Mouse (Mus musculus) CH12.LX (cell line): ENCODE measurements around the gene Pmvk. TPM values are rescaled to one million over a fixed set of nuclear protein-coding genes. Genes with fewer than 3 reads are reported as not detected.
A peak's percentile ranks its signal among the peaks of the same experiment; 100 is the strongest.

Experiments
- DNase-seq: peaks from one replicate; pipeline ENCODE4 v3.0.0-alpha.2; 2013; ENCODE audit errors: extremely low read depth
- H3K27ac ChIP-seq: 2 replicates; pipeline ENCODE4 v1.5.1; 2012; ENCODE audit warnings: low read depth, mild to moderate bottlenecking, control low read depth, moderate library complexity; ENCODE audit not compliant: insufficient read depth
- H3K27me3 ChIP-seq: replicated peaks from 2 replicates; pipeline ENCODE3; 2012; ENCODE audit warnings: inconsistent platforms
- H3K36me3 ChIP-seq, 2 experiments: replicated peaks in 1 of 2; 2 replicates each; pipeline versions ENCODE3 to v1.6.1; 2012; ENCODE audit warnings: inconsistent platforms in 1 of 2, low read length in 1 of 2, mild to moderate bottlenecking in 1 of 2, mixed read lengths in 1 of 2, moderate library complexity in 1 of 2; ENCODE audit not compliant: control insufficient read depth in 1 of 2, insufficient read depth in 1 of 2
- H3K4me1 ChIP-seq, 2 experiments: 2 replicates each; pipeline ENCODE4 v1.6.1; 2012; ENCODE audit warnings: inconsistent platforms in 1 of 2, moderate library complexity in 1 of 2; ENCODE audit not compliant: insufficient read depth in 2 of 2, control insufficient read depth in 1 of 2
- H3K4me2 ChIP-seq: 2 replicates; pipeline ENCODE4 v1.6.1; 2012; ENCODE audit warnings: low read depth, mild to moderate bottlenecking, control low read depth; ENCODE audit not compliant: poor library complexity, insufficient read depth, severe bottlenecking
- H3K4me3 ChIP-seq, 3 experiments: fragments of 150-350 bp in 1 of 3; sonication (generic) in 1 of 3; replicated peaks in 1 of 3; 2 replicates each; pipeline versions ENCODE3 to v1.5.1; 2011 to 2012; ENCODE audit warnings: low read depth in 2 of 3, low read length in 2 of 3, mild to moderate bottlenecking in 2 of 3, moderate library complexity in 2 of 3, control low read depth in 1 of 3, improper control_type of control experiment in 1 of 3, inconsistent platforms in 1 of 3, mixed read lengths in 1 of 3; ENCODE audit not compliant: poor library complexity in 1 of 3
- H3K79me2 ChIP-seq: replicated peaks from 2 replicates; pipeline ENCODE4 v1.6.1; 2012; ENCODE audit warnings: mild to moderate bottlenecking, moderate library complexity; ENCODE audit not compliant: control insufficient read depth, poor library complexity, insufficient read depth, severe bottlenecking; ENCODE audit errors: extremely low read depth
- H3K9ac ChIP-seq: 2 replicates; pipeline ENCODE4 v1.6.1; 2012; ENCODE audit warnings: low read depth, mild to moderate bottlenecking, control low read depth, moderate library complexity; ENCODE audit not compliant: insufficient read depth
- H3K9me3 ChIP-seq: replicated peaks from 2 replicates; pipeline ENCODE3; 2012; ENCODE audit warnings: low read length, inconsistent platforms, mixed read lengths
- CHD1 ChIP-seq: IDR thresholded peaks from 2 replicates; pipeline ENCODE4 v1.6.1; 2012; ENCODE audit warnings: low read depth, low read length, improper control_type of control experiment, inconsistent platforms
- CHD2 ChIP-seq: IDR thresholded peaks from 2 replicates; pipeline ENCODE4 v1.6.1; 2011; ENCODE audit warnings: low read length, improper control_type of control experiment
- CTCF ChIP-seq, 2 experiments: IDR thresholded peaks in 1 of 2; conservative IDR thresholded peaks in 1 of 2; 2 replicates each; pipeline ENCODE4 v1.5.1; 2011 to 2012; ENCODE audit warnings: low read depth in 2 of 2, low read length in 2 of 2, improper control_type of control experiment in 1 of 2, inconsistent platforms in 1 of 2, mild to moderate bottlenecking in 1 of 2, moderate library complexity in 1 of 2
- E2F4 ChIP-seq: IDR thresholded peaks from 2 replicates; pipeline ENCODE4 v1.6.1; 2011; ENCODE audit warnings: low read depth, low read length, improper control_type of control experiment; ENCODE audit not compliant: insufficient replicate concordance
- ELF1 ChIP-seq: IDR thresholded peaks from 2 replicates; pipeline ENCODE4 v1.6.1; 2014; ENCODE audit warnings: low read depth, mild to moderate bottlenecking, inconsistent platforms, low read length, improper control_type of control experiment
- EP300 ChIP-seq: IDR thresholded peaks from 2 replicates; pipeline ENCODE4 v1.6.1; 2011; ENCODE audit warnings: low read length, improper control_type of control experiment
- ETS1 ChIP-seq: conservative IDR thresholded peaks from 2 replicates; pipeline ENCODE4 v1.6.1; 2012; ENCODE audit warnings: low read depth, mild to moderate bottlenecking, inconsistent platforms, low read length, improper control_type of control experiment, moderate library complexity
- GABPA ChIP-seq: IDR thresholded peaks from 2 replicates; pipeline ENCODE4 v1.6.1; 2012; ENCODE audit warnings: low read depth, low read length, improper control_type of control experiment, inconsistent platforms; ENCODE audit not compliant: insufficient replicate concordance
- HCFC1 ChIP-seq: IDR thresholded peaks from 2 replicates; pipeline ENCODE4 v1.6.1; 2012; ENCODE audit warnings: low read depth, mild to moderate bottlenecking, inconsistent platforms, low read length, improper control_type of control experiment
- JUN ChIP-seq: IDR thresholded peaks from 2 replicates; pipeline ENCODE4 v1.6.1; 2011; ENCODE audit warnings: low read depth, mild to moderate bottlenecking, low read length, improper control_type of control experiment, moderate library complexity; ENCODE audit not compliant: insufficient read depth
- JUND ChIP-seq: conservative IDR thresholded peaks from 2 replicates; pipeline ENCODE4 v1.6.1; 2011; ENCODE audit warnings: low read depth, low read length, improper control_type of control experiment
- KAT2A ChIP-seq: IDR thresholded peaks from 2 replicates; pipeline ENCODE4 v1.6.1; 2012; ENCODE audit warnings: low read length, improper control_type of control experiment, inconsistent platforms; ENCODE audit not compliant: insufficient replicate concordance
- MAFK ChIP-seq: IDR thresholded peaks from 2 replicates; pipeline ENCODE4 v1.6.1; 2011; ENCODE audit warnings: low read length, improper control_type of control experiment; ENCODE audit not compliant: insufficient replicate concordance
- MAX ChIP-seq: IDR thresholded peaks from 2 replicates; pipeline ENCODE4 v1.6.1; 2011; ENCODE audit warnings: low read length, improper control_type of control experiment
- MAZ ChIP-seq: IDR thresholded peaks from 2 replicates; pipeline ENCODE4 v1.6.1; 2012; ENCODE audit warnings: low read depth, mild to moderate bottlenecking, inconsistent platforms, low read length, improper control_type of control experiment, moderate library complexity
- MXI1 ChIP-seq: IDR thresholded peaks from 2 replicates; pipeline ENCODE4 v1.6.1; 2011; ENCODE audit warnings: mild to moderate bottlenecking, low read depth, low read length, improper control_type of control experiment
- NELFE ChIP-seq: IDR thresholded peaks from 2 replicates; pipeline ENCODE4 v1.6.1; 2011; ENCODE audit warnings: low read depth, low read length, improper control_type of control experiment
- NRF1 ChIP-seq: IDR thresholded peaks from 2 replicates; pipeline ENCODE4 v1.6.1; 2014; ENCODE audit warnings: low read depth, mild to moderate bottlenecking, inconsistent platforms, low read length, improper control_type of control experiment, moderate library complexity
- POLR2AphosphoS2 ChIP-seq: IDR thresholded peaks from 2 replicates; pipeline ENCODE4 v1.6.1; 2011; ENCODE audit warnings: low read depth, low read length, improper control_type of control experiment
- RAD21 ChIP-seq: IDR thresholded peaks from 2 replicates; pipeline ENCODE4 v1.6.1; 2011; ENCODE audit warnings: low read depth, mild to moderate bottlenecking, low read length, improper control_type of control experiment, moderate library complexity
- RCOR1 ChIP-seq: conservative IDR thresholded peaks from 2 replicates; pipeline ENCODE4 v1.6.1; 2012; ENCODE audit warnings: low read depth, mild to moderate bottlenecking, inconsistent platforms, low read length, improper control_type of control experiment
- SMC3 ChIP-seq: IDR thresholded peaks from 2 replicates; pipeline ENCODE4 v1.6.1; 2011; ENCODE audit warnings: low read depth, low read length, improper control_type of control experiment
- USF2 ChIP-seq: conservative IDR thresholded peaks from 2 replicates; pipeline ENCODE4 v1.6.1; 2011; ENCODE audit warnings: low read depth, low read length, improper control_type of control experiment
- ZC3H11A ChIP-seq: IDR thresholded peaks from 2 replicates; pipeline ENCODE4 v1.6.1; 2012; ENCODE audit warnings: low read depth, mild to moderate bottlenecking, inconsistent platforms, low read length, improper control_type of control experiment
- ZNF384 ChIP-seq: IDR thresholded peaks from 2 replicates; pipeline ENCODE4 v1.6.1; 2012; ENCODE audit warnings: low read depth, low read length, improper control_type of control experiment, inconsistent platforms
- dilution Hi-C: fragments of 300-500 bp; cut with MboI; formaldehyde crosslinking; loops from 2 replicates; pipeline ENCODE4 v1.14.3; 2020; ENCODE audit warnings: low sequenced_read_pairs; ENCODE audit not compliant: extremely low pct_unique_long_range_greater_than_20kb, extremely low pct_ligation_motif_present
- in situ Hi-C: fragments of 300-500 bp; cut with MboI; formaldehyde crosslinking; loops from 3 replicates; pipeline ENCODE4 v1.14.3; 2019; ENCODE audit warnings: low sequenced_read_pairs, low pct_ligation_motif_present, low pct_unique_long_range_greater_than_20kb, mixed read lengths
- polyA plus RNA-seq: library from polyadenylated mRNA; unstranded; fragments of >175 nt; gene quantifications from 2 replicates; pipeline ENCODE4 v1.2.1, GENCODE M21; 2012; ENCODE audit warnings: low read depth; ENCODE audit not compliant: insufficient read length
- total RNA-seq, 2 experiments: library from RNA; depleted of rRNA; stranded (reverse); fragments of 300-350 nt in 1 of 2; fragments of >200 nt in 1 of 2; gene quantifications; 2 replicates each; pipeline ENCODE4 v1.2.3; 2012 to 2014

Gene Pmvk
- total and polyA plus RNA-seq, 3 experiments: 42.0 to 69.3 (median 50.5) TPM

GRCm38 (mm10) chr3:89502551-89502950, 48.2 kb downstream of the Pmvk start:
- TF ChIP-seq NELFE: no peak
- no peak for TF ChIP-seq ZC3H11A
- TF ChIP-seq HCFC1: no peak
- Histone ChIP-seq H3K9me3 (no peaks in the 10 kb centered on the region), H3K4me3 (no peak overlapping the region), H3K9ac (no peak overlapping the region), H3K4me2 (no peak overlapping the region), H3K4me1 (no peaks in the 10 kb centered on the region), H3K27me3 (peaks cover 22% of the 10 kb centered on the region), H3K27ac (no peak overlapping the region), H3K36me3 (no peaks in the 10 kb centered on the region), H3K79me2 (no peaks in the 10 kb centered on the region)
- in situ Hi-C loops (no loop called here), dilution Hi-C loops (no loop called here)
- no peak for DNase-seq

- Histone ChIP-seq H3K27me3 (peaks cover 35% of the 10 kb centered on the region), H3K9ac (no peak overlapping the region), H3K9me3 (no peaks in the 10 kb centered on the region), H3K4me3 (no peak overlapping the region), H3K79me2 (no peaks in the 10 kb centered on the region), H3K4me1 (peaks cover 0 to 5% of the 10 kb centered on the region in 2 experiments; a peak in 1 of 4 replicates), H3K27ac (no peak overlapping the region), H3K36me3 (no peaks in the 10 kb centered on the region), H3K4me2 (no peak overlapping the region)
- in situ Hi-C loops (no loop called here), dilution Hi-C loops (no loop called here)
- TF ChIP-seq JUND (no peak), CHD1 (no peak), GABPA (no peak), USF2 (no peak), MAZ (no peak), NELFE (no peak), CHD2 (no peak)
- no peak for DNase-seq
These were observed 53.7 kb downstream of the Pmvk start for GRCm38 (mm10) chr3:89508041-89508440.

GRCm38 (mm10) chr3:89510979-89511378, 56.6 kb downstream of the Pmvk start:
- H3K79me2 ChIP-seq: no peaks in the 10 kb centered on the region
- no peaks in the 10 kb centered on the region for H3K36me3 ChIP-seq
- TF ChIP-seq MAFK: no peak
- no peak for TF ChIP-seq ELF1
- no peak for TF ChIP-seq NRF1
- peak; percentile 50 for TF ChIP-seq RAD21
- TF ChIP-seq E2F4: no peak
- TF ChIP-seq KAT2A: no peak
- no peak for TF ChIP-seq ETS1
- TF ChIP-seq CHD1: no peak
- TF ChIP-seq USF2: no peak
- TF ChIP-seq ZNF384: no peak
- no peak for TF ChIP-seq JUN
- TF ChIP-seq JUND: no peak
- no peak for TF ChIP-seq GABPA
- no peak for TF ChIP-seq HCFC1
- TF ChIP-seq CTCF (conservative IDR thresholded peaks at IDR 0.05 in 1 of 2, IDR thresholded peaks at IDR 0.05 in 1 of 2; ENCODE audit: low read depth in 2 of 2, low read length in 2 of 2): peak in 1 of 2 experiments; percentile 79; a peak in 3 of 4 replicates
- no peak for TF ChIP-seq EP300
- TF ChIP-seq RCOR1: no peak
- no peak for TF ChIP-seq MAZ
- no peak for TF ChIP-seq POLR2AphosphoS2
- no peak for TF ChIP-seq MXI1
- TF ChIP-seq SMC3: peak; percentile 86
- TF ChIP-seq MAX: no peak
- H3K27ac ChIP-seq: no peak overlapping the region
- no peak overlapping the region for H3K4me3 ChIP-seq
- H3K9ac ChIP-seq: no peak overlapping the region
- peak; percentile 46 for DNase-seq
- H3K27me3 ChIP-seq: peaks cover 27% of the 10 kb centered on the region
- dilution Hi-C loops: no loop called here
- in situ Hi-C loops: loop anchor here (10.0 kb wide), 1 partner anchor 174 kb away; no protein-coding TSS in a partner anchor
- H3K9me3 ChIP-seq: no peaks in the 10 kb centered on the region
- H3K4me1 ChIP-seq: peaks cover 0 to 5% of the 10 kb centered on the region in 2 experiments; a peak in 1 of 4 replicates
- no peak overlapping the region for H3K4me2 ChIP-seq
